Mouse (Mus musculus) hindbrain, embryonic 12.5 days (tissue): ENCODE measurements around the gene Ipmk. TPM values are rescaled to one million over a fixed set of nuclear protein-coding genes. Genes with fewer than 3 reads are reported as not detected.

Experiments
- ATAC-seq: fragments of 200-750 bp; cut with Nextera tagmentation; 2 replicates; pipeline ENCODE4 v1.8.0; 2017; ENCODE audit warnings: moderate TSS enrichment; ENCODE audit not compliant: low FRiP score
- H3K27ac ChIP-seq: fragments of 300-500 bp; sonication (generic); 2 replicates; pipeline ENCODE4 v1.5.1; 2016; ENCODE audit warnings: mild to moderate bottlenecking
- H3K27me3 ChIP-seq: fragments of 300-500 bp; sonication (generic); 2 replicates; pipeline ENCODE4 v1.6.1; 2016; ENCODE audit warnings: mild to moderate bottlenecking
- H3K36me3 ChIP-seq: fragments of 300-500 bp; sonication (generic); 2 replicates; pipeline ENCODE4 v1.6.1; 2016; ENCODE audit warnings: mild to moderate bottlenecking
- H3K4me1 ChIP-seq: fragments of 300-500 bp; sonication (generic); 2 replicates; pipeline ENCODE4 v1.6.1; 2016
- H3K4me2 ChIP-seq: fragments of 300-500 bp; sonication (generic); replicated peaks from 2 replicates; pipeline ENCODE4 v1.6.1; 2016; ENCODE audit warnings: mild to moderate bottlenecking
- H3K4me3 ChIP-seq: fragments of 300-500 bp; sonication (generic); 2 replicates; pipeline ENCODE4 v1.5.1; 2016; ENCODE audit warnings: mild to moderate bottlenecking
- H3K9ac ChIP-seq: fragments of 300-500 bp; sonication (generic); 2 replicates; pipeline ENCODE4 v1.6.1; 2016; ENCODE audit warnings: mild to moderate bottlenecking, moderate library complexity
- H3K9me3 ChIP-seq: fragments of 300-500 bp; sonication (generic); replicated peaks from 2 replicates; pipeline ENCODE4 v1.6.1; 2016; ENCODE audit warnings: mild to moderate bottlenecking
- WGBS: fragments of 180-500 bp; shearing (Covaris S2); methylation state at CpG from one replicate; pipeline ENCODE4 v1.1.7; 2016; 5-methylcytosine and 5-hydroxymethylcytosine counted together
- polyA plus RNA-seq: library from polyadenylated mRNA; unstranded; fragments of >200 nt; fragmentation: Nextera tagmentation; extraction: Ambion mirVana; gene quantifications from 2 replicates; pipeline ENCODE4 v1.2.1, GENCODE M21; 2016

Ipmk gene
- polyA plus RNA-seq, 1 experiment from 2014 or later: 23.4 TPM

GRCm38 (mm10) chr10:71342030-71342805, 5.3 kb upstream of the Ipmk start:
- Histone ChIP-seq H3K36me3 (no peaks in the 10 kb centered on the region), H3K9me3 (no peaks in the 10 kb centered on the region), H3K4me2 (no peak overlapping the region), H3K27ac (no peak overlapping the region), H3K4me1 (peaks cover 25% of the 10 kb centered on the region), H3K4me3 (no peak overlapping the region), H3K9ac (no peak overlapping the region), H3K27me3 (no peaks in the 10 kb centered on the region)
- 90% methylated on average over 7 of the region's 7 CpGs for WGBS
- no peak for ATAC-seq

GRCm38 (mm10) chr10:71343130-71343529, 4.4 kb upstream of the Ipmk start:
- Histone ChIP-seq H3K27ac (no peak overlapping the region), H3K9me3 (no peaks in the 10 kb centered on the region), H3K4me2 (peak overlapping the region; percentile 75), H3K9ac (no peak overlapping the region), H3K36me3 (no peaks in the 10 kb centered on the region), H3K27me3 (no peaks in the 10 kb centered on the region), H3K4me3 (no peak overlapping the region), H3K4me1 (peaks cover 25% of the 10 kb centered on the region)
- no peak for ATAC-seq
- 84% methylated on average over 3 of the region's 3 CpGs for WGBS

- peak overlapping the region; percentile 73 for H3K4me3 ChIP-seq
- H3K27me3 ChIP-seq: no peaks in the 10 kb centered on the region
- peak overlapping the region; percentile 85 for H3K9ac ChIP-seq
- peaks cover 28% of the 10 kb centered on the region for H3K4me1 ChIP-seq
- H3K36me3 ChIP-seq: no peaks in the 10 kb centered on the region
- H3K9me3 ChIP-seq: no peaks in the 10 kb centered on the region
- no peak for ATAC-seq
- H3K4me2 ChIP-seq: peak overlapping the region; percentile 75
- WGBS: 22% methylated on average over 14 of the region's 14 CpGs
- H3K27ac ChIP-seq: no peak overlapping the region
Observed at GRCm38 (mm10) chr10:71343567-71344265, 3.8 kb upstream of the Ipmk start.

GRCm38 (mm10) chr10:71344579-71345143, 2.9 kb upstream of the Ipmk start, which contains the start of gene Cisd1:
Gene Cisd1 (minus strand): TSS chr10:71344954.
- Histone ChIP-seq H3K4me3 (peak within 1 kb of the TSS; percentile 73), H3K36me3 (no peaks in the 10 kb centered on the region), H3K27ac (peak within 1 kb of the TSS; percentile 64; the same call in 1 of the 2 replicates), H3K4me2 (peak within 1 kb of the TSS; percentile 75), H3K9me3 (no peaks in the 10 kb centered on the region), H3K27me3 (no peaks in the 10 kb centered on the region), H3K9ac (peak within 1 kb of the TSS; percentile 85), H3K4me1 (peaks cover 36% of the 10 kb centered on the region)
- peak; percentile 81 for ATAC-seq
- WGBS: under 1% methylated on average over 60 of the region's 60 CpGs

- WGBS: 65% methylated on average over 2 of the region's 2 CpGs
Observed at GRCm38 (mm10) chr10:71346106-71346505, 1.5 kb upstream of the Ipmk start.

GRCm38 (mm10) chr10:71346722-71347508, 648 bp upstream of the Ipmk start:
- peak overlapping the region; percentile 67 for H3K4me3 ChIP-seq
- peak overlapping the region; percentile 89 for H3K27ac ChIP-seq
- H3K9ac ChIP-seq: peak overlapping the region; percentile 86
- no peak for ATAC-seq
- WGBS: 12% methylated on average over 13 of the region's 13 CpGs
- no peaks in the 10 kb centered on the region for H3K9me3 ChIP-seq
- no peaks in the 10 kb centered on the region for H3K27me3 ChIP-seq
- H3K4me2 ChIP-seq: peak overlapping the region; percentile 94
- H3K4me1 ChIP-seq: peaks cover 38% of the 10 kb centered on the region
- H3K36me3 ChIP-seq: no peaks in the 10 kb centered on the region

More at GRCm38 (mm10) chr10:71346106-71346505, 1.5 kb upstream of the Ipmk start:
- Histone ChIP-seq H3K4me2 (no peak overlapping the region), H3K9ac (no peak overlapping the region), H3K27ac (no peak overlapping the region), H3K4me3 (no peak overlapping the region), H3K9me3 (no peaks in the 10 kb centered on the region), H3K4me1 (peaks cover 38% of the 10 kb centered on the region), H3K27me3 (no peaks in the 10 kb centered on the region), H3K36me3 (no peaks in the 10 kb centered on the region)
- ATAC-seq: no peak

- 1% methylated on average over 47 of the region's 48 CpGs for WGBS
- H3K36me3 ChIP-seq: no peaks in the 10 kb centered on the region
Observed at GRCm38 (mm10) chr10:71347964-71348636, 537 bp downstream of the Ipmk start.

GRCm38 (mm10) chr10:71348637-71349280, 1.2 kb downstream of the Ipmk start:
- H3K27ac ChIP-seq: no peak overlapping the region; the same call in 1 of the 2 replicates
- H3K4me2 ChIP-seq: peak overlapping the region; percentile 94
- 27% methylated on average over 16 of the region's 16 CpGs for WGBS
- H3K4me3 ChIP-seq: peak overlapping the region; percentile 67
- H3K27me3 ChIP-seq: no peaks in the 10 kb centered on the region
- H3K9me3 ChIP-seq: no peaks in the 10 kb centered on the region
- no peak for ATAC-seq
- H3K4me1 ChIP-seq: peaks cover 31% of the 10 kb centered on the region
- H3K36me3 ChIP-seq: no peaks in the 10 kb centered on the region
- H3K9ac ChIP-seq: peak overlapping the region; percentile 86

More at GRCm38 (mm10) chr10:71347964-71348636, 537 bp downstream of the Ipmk start:
- peak overlapping the region; percentile 86 for H3K9ac ChIP-seq
- H3K27ac ChIP-seq: peak overlapping the region; percentile 89
- peak overlapping the region; percentile 94 for H3K4me2 ChIP-seq
- H3K4me1 ChIP-seq: peaks cover 37% of the 10 kb centered on the region
- H3K27me3 ChIP-seq: no peaks in the 10 kb centered on the region
- ATAC-seq: peak; percentile 76
- H3K9me3 ChIP-seq: no peaks in the 10 kb centered on the region
- peak overlapping the region; percentile 67 for H3K4me3 ChIP-seq

- 79% methylated on average over 1 of the region's 1 CpGs for WGBS
- Histone ChIP-seq H3K9me3 (no peaks in the 10 kb centered on the region), H3K27me3 (no peaks in the 10 kb centered on the region), H3K36me3 (no peaks in the 10 kb centered on the region), H3K9ac (no peak overlapping the region), H3K27ac (no peak overlapping the region), H3K4me1 (peaks cover 26% of the 10 kb centered on the region), H3K4me3 (no peak overlapping the region), H3K4me2 (peak overlapping the region; percentile 94; the same call in 1 of the 2 replicates)
- no peak for ATAC-seq
Observed at GRCm38 (mm10) chr10:71349290-71349689, 1.7 kb downstream of the Ipmk start.

- Histone ChIP-seq H3K9ac (no peak overlapping the region), H3K9me3 (no peaks in the 10 kb centered on the region), H3K27me3 (no peaks in the 10 kb centered on the region), H3K4me2 (no peak overlapping the region), H3K27ac (no peak overlapping the region), H3K4me3 (no peak overlapping the region), H3K36me3 (no peaks in the 10 kb centered on the region), H3K4me1 (peaks cover 20% of the 10 kb centered on the region)
- WGBS: 91% methylated on average over 7 of the region's 7 CpGs
- ATAC-seq: no peak
Observed at GRCm38 (mm10) chr10:71351301-71351700, 3.7 kb downstream of the Ipmk start.

- Histone ChIP-seq H3K9ac (no peak overlapping the region), H3K9me3 (no peaks in the 10 kb centered on the region), H3K4me1 (peaks cover 8% of the 10 kb centered on the region), H3K36me3 (no peaks in the 10 kb centered on the region), H3K4me3 (no peak overlapping the region), H3K4me2 (no peak overlapping the region), H3K27me3 (no peaks in the 10 kb centered on the region), H3K27ac (no peak overlapping the region)
- 78% methylated on average over 9 of the region's 9 CpGs for WGBS
- ATAC-seq: no peak
Observed at GRCm38 (mm10) chr10:71353850-71354249, 6.3 kb downstream of the Ipmk start.
